Mouse (Mus musculus) lung, postnatal 0 days (tissue): ENCODE data around the gene Rsl1.

Source experiments
- CTCF ChIP-seq: IDR thresholded peaks from 2 replicates; pipeline ENCODE4 v1.5.1; 2016; ENCODE audit warnings: antibody characterized with exemption, mild to moderate bottlenecking
- EP300 ChIP-seq: IDR thresholded peaks from 2 replicates; pipeline ENCODE4 v1.6.1; 2016; ENCODE audit warnings: antibody characterized with exemption, mild to moderate bottlenecking, control low read depth

- TF ChIP-seq EP300 (no peak), CTCF (no peak)
Measured at GRCm38 (mm10) chr13:67194340-67194894, 21.4 kb downstream of the Rsl1 start, which contains the start of gene Zfp455.
